Mouse (Mus musculus) c-Kit-positive CD71-positive TER-119-positive erythroid progenitor cells, embryonic 14.5 days (primary cell): Measurements from ENCODE around the gene Sri.
"Not testable (repeated sequence)": the region's sequence is repeated elsewhere in the genome, so short reads cannot be mapped to it uniquely, and the experiment has no call there.

Experiments used
- DNase-seq: peaks from one replicate; pipeline ENCODE4 v3.0.0-alpha.2; 2013; ENCODE audit warnings: low spot score

The Sri gene

GRCm38 (mm10) chr5:8045855-8046254, at the start of gene Sri:
TSS of gene Sri (plus strand) at chr5:8046078.
- no peak for DNase-seq

GRCm38 (mm10) chr5:7996401-7997044, 49.4 kb upstream of the Sri start:
- no peak for DNase-seq

- no peak for DNase-seq
Measured at GRCm38 (mm10) chr5:7997086-7997485, 48.8 kb upstream of the Sri start.

- no peak for DNase-seq
Measured at GRCm38 (mm10) chr5:8000466-8000865, 45.4 kb upstream of the Sri start.

- DNase-seq, result no peak
Measured at GRCm38 (mm10) chr5:8002827-8003226, 43.1 kb upstream of the Sri start.

- DNase-seq, result no peak
Measured at GRCm38 (mm10) chr5:8013276-8013675, 32.6 kb upstream of the Sri start.

- DNase-seq, result not testable (repeated sequence)
Measured at GRCm38 (mm10) chr5:8034596-8034995, 11.3 kb upstream of the Sri start.

- DNase-seq, result no peak
Measured at GRCm38 (mm10) chr5:8053827-8054226, 7.9 kb downstream of the Sri start.

- no peak for DNase-seq
Measured at GRCm38 (mm10) chr5:8055721-8056129, 9.8 kb downstream of the Sri start.

- DNase-seq, result peak; percentile 68
Measured at GRCm38 (mm10) chr5:8056141-8057017, 10.5 kb downstream of the Sri start.

- peak; percentile 34 for DNase-seq
Measured at GRCm38 (mm10) chr5:8057018-8057323, 11.1 kb downstream of the Sri start.

- no peak for DNase-seq
Measured at GRCm38 (mm10) chr5:8058056-8058455, 12.2 kb downstream of the Sri start.

- DNase-seq, result no peak
Measured at GRCm38 (mm10) chr5:8062469-8062868, 16.6 kb downstream of the Sri start.

GRCm38 (mm10) chr5:8063207-8063606, 17.3 kb downstream of the Sri start:
- DNase-seq, result peak; percentile 69

- DNase-seq, result no peak
Measured at GRCm38 (mm10) chr5:8073406-8073805, 27.5 kb downstream of the Sri start.

GRCm38 (mm10) chr5:8073901-8074561, 28.2 kb downstream of the Sri start:
- no peak for DNase-seq

GRCm38 (mm10) chr5:8077481-8077880, 31.6 kb downstream of the Sri start:
- DNase-seq, result no peak

GRCm38 (mm10) chr5:8082800-8083509, 37.1 kb downstream of the Sri start:
- DNase-seq, result no peak

- DNase-seq, result no peak
Measured at GRCm38 (mm10) chr5:8085661-8086060, 39.8 kb downstream of the Sri start.

GRCm38 (mm10) chr5:8088147-8088546, 42.3 kb downstream of the Sri start:
- DNase-seq, result no peak

- no peak for DNase-seq
Measured at GRCm38 (mm10) chr5:8094921-8095320, 49.0 kb downstream of the Sri start.

GRCm38 (mm10) chr5:8095689-8096088, 49.8 kb downstream of the Sri start:
- no peak for DNase-seq
